Mouse (Mus musculus) small intestine, adult 2 months (tissue): ENCODE measurements around the gene Pds5b.

Source experiments
- CTCF ChIP-seq: fragments of 200-500 bp; IDR thresholded peaks from 2 replicates; pipeline ENCODE4 v1.5.1; 2012; ENCODE audit warnings: low read depth, mild to moderate bottlenecking, control low read depth, inconsistent platforms, low read length, moderate library complexity, mixed read lengths; ENCODE audit not compliant: insufficient replicate concordance, insufficient read length; ENCODE audit errors: extremely low read depth
- POLR2A ChIP-seq: fragments of 200-500 bp; IDR thresholded peaks from 2 replicates; pipeline ENCODE4 v1.6.1; 2012; ENCODE audit warnings: low read depth, mild to moderate bottlenecking, control low read depth, inconsistent platforms, low read length, moderate library complexity

GRCm38 (mm10) chr5:150668731-150669130 lies 4.8 kb upstream of the Pds5b start:
- TF ChIP-seq POLR2A = no peak
- TF ChIP-seq CTCF = no peak
